Mouse (Mus musculus) intestine, embryonic 16.5 days (tissue): Measurements from ENCODE around the gene Rbfox3. TPM values are rescaled to one million over a fixed set of nuclear protein-coding genes. Genes with fewer than 3 reads are reported as not detected.

Experiments used
- ATAC-seq: fragments of 200-750 bp; cut with Nextera tagmentation; 2 replicates; pipeline ENCODE4 v1.8.0; 2017; ENCODE audit warnings: moderate TSS enrichment, moderate library complexity
- H3K27ac ChIP-seq: fragments of 300-500 bp; sonication (generic); 2 replicates; pipeline ENCODE4 v1.5.1; 2014; ENCODE audit warnings: mild to moderate bottlenecking, low read length
- H3K27me3 ChIP-seq: fragments of 300-500 bp; sonication (generic); replicated peaks from 2 replicates; pipeline ENCODE4 v1.6.1; 2014; ENCODE audit warnings: low read length, control low read depth, mixed read lengths; ENCODE audit not compliant: control insufficient read depth, insufficient read depth
- H3K36me3 ChIP-seq: fragments of 300-500 bp; sonication (generic); 2 replicates; pipeline ENCODE4 v1.6.1; 2014; ENCODE audit warnings: low read length, control low read depth; ENCODE audit not compliant: control insufficient read depth, insufficient read depth
- H3K4me1 ChIP-seq: fragments of 300-500 bp; sonication (generic); 2 replicates; pipeline ENCODE4 v1.6.1; 2014; ENCODE audit warnings: low read length, control low read depth, mixed read lengths; ENCODE audit not compliant: control insufficient read depth, insufficient read depth
- H3K4me2 ChIP-seq: fragments of 300-500 bp; sonication (generic); 2 replicates; pipeline ENCODE4 v1.6.1; 2014; ENCODE audit warnings: low read depth, low read length, control low read depth
- H3K4me3 ChIP-seq: fragments of 300-500 bp; sonication (generic); 2 replicates; pipeline ENCODE4 v1.5.1; 2014; ENCODE audit warnings: mild to moderate bottlenecking, low read length
- H3K9ac ChIP-seq: fragments of 300-500 bp; sonication (generic); 2 replicates; pipeline ENCODE4 v1.6.1; 2014; ENCODE audit warnings: low read depth, low read length
- H3K9me3 ChIP-seq: fragments of 300-500 bp; sonication (generic); 2 replicates; pipeline ENCODE4 v1.6.1; 2016; ENCODE audit warnings: low read length, control low read depth; ENCODE audit not compliant: control insufficient read depth
- WGBS: fragments of 180-500 bp; shearing (Covaris S2); extraction: QIAGEN DNeasy Blood & Tissue Kit; methylation state at CpG from one replicate; pipeline ENCODE4 v1.1.7; 2014; 5-methylcytosine and 5-hydroxymethylcytosine counted together
- polyA plus RNA-seq: library from polyadenylated mRNA; unstranded; fragments of >200 nt; fragmentation: Nextera tagmentation; extraction: Ambion mirVana; gene quantifications from 2 replicates; pipeline ENCODE4 v1.2.1, GENCODE M21; 2015

The Rbfox3 gene
- polyA plus RNA-seq, 1 experiment from 2014 or later: 0.98 TPM

DNA sequence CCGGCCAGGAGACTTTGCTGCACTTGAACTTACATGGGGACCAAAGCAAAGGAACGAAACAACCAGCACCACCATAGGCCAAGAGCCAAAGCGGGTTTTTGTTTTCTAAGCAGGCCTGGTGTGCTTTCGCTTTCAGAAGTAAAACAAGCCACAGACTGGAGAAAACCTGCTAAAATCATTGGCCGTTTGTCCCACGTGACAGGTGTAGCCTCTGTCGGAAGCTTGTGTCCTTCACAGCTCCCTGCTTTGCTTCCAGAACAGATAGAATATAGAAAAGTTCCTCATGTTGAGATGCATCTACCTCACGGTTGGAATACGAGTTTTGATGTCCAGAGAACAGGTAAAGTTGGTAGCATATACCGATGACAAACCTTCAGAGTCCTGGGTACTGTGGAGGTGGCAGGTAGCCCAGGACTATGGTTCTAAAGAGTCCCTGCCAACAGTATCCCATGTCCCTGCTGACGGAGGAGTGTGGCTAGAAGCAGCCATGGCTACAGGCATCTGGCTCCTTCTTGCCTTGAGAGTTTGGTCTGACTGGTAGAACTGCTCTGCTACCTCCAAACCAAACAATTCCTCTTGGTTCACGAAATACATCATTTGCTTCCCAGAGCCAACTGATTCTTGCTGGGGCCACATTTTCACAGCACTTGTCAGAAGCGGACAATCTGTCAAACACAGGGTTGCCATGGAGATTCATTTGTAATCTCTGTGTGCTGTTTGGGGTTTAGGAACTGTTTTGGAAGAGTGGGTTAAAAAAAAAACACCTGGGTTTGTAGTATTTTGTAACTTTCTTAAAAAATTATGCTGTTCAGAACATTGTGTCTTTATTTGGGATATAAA, 258.8 kb downstream of the Rbfox3 start:
- Histone ChIP-seq H3K9me3 (no peaks in the 10 kb centered on the region), H3K9ac (no peak overlapping the region), H3K27me3 (no peaks in the 10 kb centered on the region), H3K36me3 (no peaks in the 10 kb centered on the region), H3K4me2 (no peak overlapping the region), H3K4me3 (no peak overlapping the region), H3K4me1 (no peaks in the 10 kb centered on the region), H3K27ac (no peak overlapping the region)
- 78% methylated on average over 13 of the region's 13 CpGs for WGBS
- ATAC-seq: no peak

DNA sequence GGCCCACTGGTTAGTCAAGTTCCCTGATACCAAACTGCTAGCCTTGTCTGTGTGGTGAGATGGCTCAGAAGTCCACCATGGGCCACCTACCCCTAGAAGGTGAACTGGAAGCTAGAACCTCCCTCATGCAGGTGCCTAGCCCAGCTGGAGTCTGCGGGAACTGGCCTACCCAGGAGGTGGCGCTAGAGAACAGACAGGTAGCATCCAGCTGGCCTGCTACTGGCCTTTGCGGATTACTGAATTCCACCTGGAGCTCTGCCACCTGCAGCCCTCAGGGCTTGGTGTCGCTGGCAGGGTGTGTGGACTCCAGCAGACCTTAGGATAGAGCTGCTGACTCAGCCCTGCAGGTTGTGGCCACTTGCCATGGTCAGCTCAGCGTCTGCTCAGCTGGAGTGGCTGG, 263.0 kb downstream of the Rbfox3 start:
- Histone ChIP-seq H3K27me3 (no peaks in the 10 kb centered on the region; the same call in 1 of the 2 replicates), H3K4me1 (no peaks in the 10 kb centered on the region), H3K36me3 (no peaks in the 10 kb centered on the region), H3K27ac (no peak overlapping the region), H3K9me3 (no peaks in the 10 kb centered on the region), H3K9ac (no peak overlapping the region), H3K4me2 (no peak overlapping the region), H3K4me3 (no peak overlapping the region)
- ATAC-seq: no peak
- WGBS: 21% methylated on average over 5 of the region's 5 CpGs

DNA sequence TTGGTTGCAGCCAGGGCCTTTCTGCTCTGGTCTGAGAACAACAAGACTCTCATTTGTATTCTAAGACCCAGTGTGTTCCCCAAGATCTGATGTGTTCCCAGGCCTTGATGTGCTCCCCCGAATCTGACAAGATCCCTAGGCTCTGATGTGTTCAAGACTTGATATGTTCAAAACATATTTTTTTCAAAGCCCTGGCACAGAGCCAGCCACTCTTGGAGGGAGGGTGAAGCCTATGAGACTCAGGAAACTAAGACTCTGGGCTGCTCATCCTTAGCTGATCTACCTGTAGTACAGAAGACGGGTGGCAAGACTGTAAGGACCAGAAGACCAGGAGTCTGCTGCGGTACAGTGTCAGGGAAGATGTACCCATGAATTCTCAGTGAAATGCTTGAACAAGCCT, 264.5 kb downstream of the Rbfox3 start:
- Histone ChIP-seq H3K27me3 (no peaks in the 10 kb centered on the region; the same call in 1 of the 2 replicates), H3K4me1 (no peaks in the 10 kb centered on the region), H3K36me3 (no peaks in the 10 kb centered on the region), H3K9ac (no peak overlapping the region), H3K27ac (no peak overlapping the region), H3K4me3 (no peak overlapping the region), H3K9me3 (no peaks in the 10 kb centered on the region), H3K4me2 (no peak overlapping the region)
- WGBS: 88% methylated on average over 3 of the region's 3 CpGs
- ATAC-seq: no peak

DNA sequence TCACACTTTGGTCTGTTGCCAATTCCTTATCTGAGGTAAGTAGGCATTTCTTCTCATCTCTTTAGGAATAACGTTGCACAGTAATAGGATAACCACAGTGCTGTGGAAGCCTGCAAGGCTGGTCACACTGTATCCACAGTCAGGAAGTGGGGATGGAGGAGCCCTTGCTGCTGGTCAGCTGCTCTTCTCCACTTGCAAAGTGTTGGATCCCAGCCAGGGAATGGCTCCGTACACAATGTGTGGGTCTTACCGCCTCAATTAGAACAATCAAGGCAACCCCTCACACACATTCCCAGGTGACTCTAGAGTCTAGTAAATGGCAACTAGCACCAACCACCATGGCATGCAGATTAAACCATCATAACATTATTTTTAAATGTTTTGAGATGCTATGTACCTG, 266.2 kb downstream of the Rbfox3 start:
- no peak for ATAC-seq
- Histone ChIP-seq H3K4me3 (no peak overlapping the region), H3K36me3 (no peaks in the 10 kb centered on the region), H3K4me1 (no peaks in the 10 kb centered on the region), H3K9ac (no peak overlapping the region), H3K27me3 (no peaks in the 10 kb centered on the region; the same call in 1 of the 2 replicates), H3K4me2 (no peak overlapping the region), H3K9me3 (no peaks in the 10 kb centered on the region), H3K27ac (no peak overlapping the region)
- WGBS: 74% methylated on average over 3 of the region's 3 CpGs

GRCm38 (mm10) chr11:118640706-118641105, 270.7 kb downstream of the Rbfox3 start:
- no peak overlapping the region for H3K27ac ChIP-seq
- no peaks in the 10 kb centered on the region for H3K4me1 ChIP-seq
- no peaks in the 10 kb centered on the region for H3K27me3 ChIP-seq
- WGBS: 90% methylated on average over 4 of the region's 4 CpGs
- H3K9ac ChIP-seq: no peak overlapping the region
- H3K9me3 ChIP-seq: no peaks in the 10 kb centered on the region
- no peak overlapping the region for H3K4me3 ChIP-seq
- no peak for ATAC-seq
- no peaks in the 10 kb centered on the region for H3K36me3 ChIP-seq
- no peak overlapping the region for H3K4me2 ChIP-seq

DNA sequence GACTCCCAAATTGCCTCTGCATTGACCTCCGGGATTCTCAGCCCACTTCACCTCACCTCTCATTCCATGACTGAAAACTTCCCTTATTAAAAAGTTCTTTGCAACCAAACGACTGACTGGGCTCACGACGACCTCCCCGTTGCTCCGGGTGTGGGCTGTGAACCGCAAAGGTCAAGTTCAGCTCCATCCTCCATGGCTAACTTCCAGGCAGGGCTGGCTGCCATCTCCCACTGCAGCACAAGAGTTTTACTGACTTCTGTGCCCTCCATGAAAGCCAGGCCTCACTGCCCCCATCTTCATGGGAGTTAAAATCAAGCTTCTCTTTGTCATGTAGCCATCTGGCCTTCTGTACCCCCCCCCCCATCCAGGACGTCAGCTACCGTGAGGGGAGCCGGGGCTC, 273.7 kb downstream of the Rbfox3 start:
- ATAC-seq: no peak
- Histone ChIP-seq H3K27me3 (no peaks in the 10 kb centered on the region), H3K4me1 (no peaks in the 10 kb centered on the region), H3K36me3 (no peaks in the 10 kb centered on the region), H3K4me2 (no peak overlapping the region), H3K9ac (no peak overlapping the region), H3K4me3 (no peak overlapping the region), H3K9me3 (no peaks in the 10 kb centered on the region), H3K27ac (no peak overlapping the region)
- 67% methylated on average over 10 of the region's 10 CpGs for WGBS

GRCm38 (mm10) chr11:118634647-118635046, 276.8 kb downstream of the Rbfox3 start:
- H3K4me2 ChIP-seq: no peak overlapping the region
- no peak overlapping the region for H3K9ac ChIP-seq
- H3K27me3 ChIP-seq: no peaks in the 10 kb centered on the region
- H3K4me1 ChIP-seq: no peaks in the 10 kb centered on the region
- WGBS: 46% methylated on average over 8 of the region's 8 CpGs
- no peak overlapping the region for H3K4me3 ChIP-seq
- H3K36me3 ChIP-seq: no peaks in the 10 kb centered on the region
- H3K9me3 ChIP-seq: no peaks in the 10 kb centered on the region
- no peak overlapping the region for H3K27ac ChIP-seq
- ATAC-seq: no peak

DNA sequence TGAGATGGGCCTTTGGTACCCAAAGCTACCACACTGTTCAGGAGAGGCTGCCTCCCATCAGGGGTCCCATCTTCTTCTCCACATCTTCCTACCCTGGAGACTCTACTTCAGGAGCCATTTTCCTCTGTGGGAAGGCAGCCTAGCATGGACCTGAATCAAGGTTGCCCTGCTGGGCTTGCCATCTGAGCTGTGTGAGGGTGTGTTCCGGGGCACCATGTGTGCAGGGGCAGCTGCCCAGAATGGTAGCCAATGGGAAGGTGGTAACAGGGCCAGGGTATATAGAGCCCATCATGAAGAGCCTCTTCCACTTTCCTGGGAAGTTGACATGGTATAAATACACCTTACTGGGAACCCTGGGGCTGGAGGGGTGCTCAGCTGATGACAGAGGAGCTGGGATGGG, 281.7 kb downstream of the Rbfox3 start:
- H3K9me3 ChIP-seq: no peaks in the 10 kb centered on the region
- H3K36me3 ChIP-seq: no peaks in the 10 kb centered on the region
- H3K27me3 ChIP-seq: no peaks in the 10 kb centered on the region
- no peak for ATAC-seq
- H3K4me3 ChIP-seq: no peak overlapping the region
- WGBS: 85% methylated on average over 1 of the region's 1 CpGs
- no peak overlapping the region for H3K27ac ChIP-seq
- H3K9ac ChIP-seq: no peak overlapping the region
- no peaks in the 10 kb centered on the region for H3K4me1 ChIP-seq
- H3K4me2 ChIP-seq: no peak overlapping the region

DNA sequence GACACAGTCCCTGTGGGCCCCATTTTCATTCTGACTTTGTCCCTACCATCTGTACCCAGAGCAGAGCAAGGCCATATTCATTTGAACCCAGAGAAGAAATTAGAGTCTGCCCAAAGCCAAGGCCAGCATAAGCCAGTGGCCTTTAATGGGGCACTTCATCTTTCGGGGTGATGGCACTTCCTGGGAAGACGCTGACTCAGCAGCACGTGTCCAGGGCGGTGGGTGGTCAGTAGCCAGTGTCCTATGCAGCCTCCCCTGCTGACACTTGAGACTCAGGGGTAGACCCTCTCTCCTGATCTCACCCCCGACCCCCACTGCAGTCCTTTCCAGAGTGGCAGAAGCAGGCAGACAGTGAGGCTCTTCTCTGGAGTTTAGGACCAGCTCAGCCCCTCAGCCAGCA, 283.9 kb downstream of the Rbfox3 start:
- H3K4me2 ChIP-seq: no peak overlapping the region
- H3K9me3 ChIP-seq: no peaks in the 10 kb centered on the region
- no peaks in the 10 kb centered on the region for H3K4me1 ChIP-seq
- H3K27ac ChIP-seq: no peak overlapping the region
- no peaks in the 10 kb centered on the region for H3K27me3 ChIP-seq
- H3K9ac ChIP-seq: no peak overlapping the region
- no peaks in the 10 kb centered on the region for H3K36me3 ChIP-seq
- WGBS: 60% methylated on average over 5 of the region's 5 CpGs
- ATAC-seq: no peak
- H3K4me3 ChIP-seq: no peak overlapping the region

GRCm38 (mm10) chr11:118620869-118621268, 290.5 kb downstream of the Rbfox3 start:
- no peak overlapping the region for H3K9ac ChIP-seq
- H3K4me2 ChIP-seq: no peak overlapping the region
- H3K9me3 ChIP-seq: no peaks in the 10 kb centered on the region
- no peaks in the 10 kb centered on the region for H3K4me1 ChIP-seq
- H3K36me3 ChIP-seq: no peaks in the 10 kb centered on the region
- H3K4me3 ChIP-seq: no peak overlapping the region
- no peaks in the 10 kb centered on the region for H3K27me3 ChIP-seq
- 78% methylated on average over 4 of the region's 4 CpGs for WGBS
- no peak overlapping the region for H3K27ac ChIP-seq
- ATAC-seq: no peak
